Mouse (Mus musculus): Measurements from ENCODE around the gene Tnc.
"Not testable (repeated sequence)": the region's sequence is repeated elsewhere in the genome, so short reads cannot be mapped to it uniquely, and the experiment has no call there.

Tnc gene

DNA sequence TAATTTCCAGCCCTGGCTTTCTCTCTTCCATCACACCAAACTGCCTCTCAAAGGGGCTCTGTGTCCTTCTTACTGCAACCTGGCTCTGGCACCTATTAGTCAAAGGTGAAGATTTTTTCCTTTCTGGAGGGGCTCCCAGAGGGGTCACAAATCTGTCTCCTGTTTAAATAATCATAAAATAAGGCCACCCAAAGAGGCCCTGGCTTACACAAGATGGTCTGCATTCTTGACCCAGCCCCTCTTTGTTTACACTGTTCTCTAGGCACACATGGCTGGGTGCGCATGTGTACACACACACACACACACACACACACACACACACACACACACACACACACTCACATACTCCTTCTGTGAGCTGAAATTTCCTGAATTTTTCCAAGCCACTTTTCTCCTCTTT is 83.4 kb downstream of the Tnc start:
- DNase-seq (ENCODE audit: low read depth): no peak

GRCm38 (mm10) chr4:63961858-63962468 is 84.9 kb downstream of the Tnc start:
- DNase-seq (ENCODE audit: low read depth): no peak

DNA sequence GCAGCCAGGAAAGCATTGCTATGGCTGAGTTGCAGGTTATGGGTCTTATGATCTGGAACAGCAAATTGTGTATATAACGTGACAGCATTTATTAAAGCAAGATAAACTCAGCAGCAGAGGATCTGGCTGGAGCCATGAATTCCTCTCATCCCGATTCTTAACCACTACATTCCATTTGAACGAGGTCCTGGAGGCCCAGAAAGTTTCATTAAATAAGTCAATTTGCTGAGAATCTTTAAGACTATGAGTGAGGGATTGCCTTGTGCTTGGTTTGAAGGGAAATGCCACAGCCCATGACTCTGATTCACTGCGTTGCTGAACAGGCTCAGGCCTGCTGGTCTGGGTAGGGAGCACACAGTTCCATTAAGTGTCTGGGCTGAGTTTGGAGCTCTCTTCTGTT is 88.2 kb downstream of the Tnc start:
- DNase-seq (ENCODE audit: low read depth): no peak

- DNase-seq (ENCODE audit: low read depth): no peak
Observed at GRCm38 (mm10) chr4:63950054-63950453, 96.8 kb downstream of the Tnc start.

DNA sequence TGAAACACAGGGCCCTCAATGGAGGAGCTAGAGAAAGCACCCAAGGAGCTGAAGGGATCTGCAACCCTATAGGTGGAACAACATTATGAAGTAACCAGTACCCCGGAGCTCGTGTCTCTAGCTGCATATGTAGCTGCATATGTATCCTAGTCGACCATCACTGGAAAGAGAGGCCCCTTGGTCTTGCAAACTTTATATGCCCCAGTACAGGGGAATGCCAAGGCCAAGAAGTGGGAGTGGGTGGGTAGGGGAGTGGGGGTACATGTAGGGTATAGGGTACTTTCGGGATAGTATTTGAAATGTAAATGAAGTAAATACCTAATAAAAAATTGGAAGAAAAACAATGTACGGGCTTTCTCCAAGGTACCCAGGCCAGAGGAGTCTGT is 98.1 kb downstream of the Tnc start:
- not testable (repeated sequence) for DNase-seq (ENCODE audit: low read depth)

DNA sequence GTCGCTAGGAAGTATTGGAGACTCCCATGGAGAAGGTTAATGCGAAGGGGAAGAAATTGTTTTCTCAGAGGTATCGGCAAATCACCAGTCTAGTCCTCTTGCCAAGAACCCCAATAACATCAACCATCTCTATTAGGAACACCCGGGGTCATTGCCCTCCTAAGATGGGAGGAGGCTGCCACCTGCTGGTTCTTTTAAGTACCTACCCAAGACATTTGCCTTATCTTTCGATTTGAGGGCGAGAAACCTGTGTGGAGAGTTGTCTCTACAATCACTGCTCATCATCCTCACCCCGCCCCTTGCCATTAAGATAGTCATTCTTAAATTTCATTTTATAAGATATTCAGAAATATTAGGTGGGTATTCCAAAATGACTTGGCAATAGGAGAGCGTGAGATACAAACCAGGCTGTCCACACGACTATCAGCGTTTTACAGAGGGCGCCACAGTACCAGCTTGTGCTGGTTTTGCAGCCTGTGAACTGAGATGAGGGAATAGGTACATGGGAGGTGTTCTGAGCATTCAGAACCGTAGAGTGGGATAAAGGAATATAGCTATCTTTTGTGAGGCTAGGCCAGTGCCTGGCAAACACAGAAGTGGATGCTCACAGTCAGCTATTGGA is 98.6 kb downstream of the Tnc start:
- DNase-seq (ENCODE audit: low read depth): peak; percentile 28

GRCm38 (mm10) chr4:63943813-63944212 is 103.0 kb downstream of the Tnc start:
- DNase-seq (ENCODE audit: low read depth): no peak

DNA sequence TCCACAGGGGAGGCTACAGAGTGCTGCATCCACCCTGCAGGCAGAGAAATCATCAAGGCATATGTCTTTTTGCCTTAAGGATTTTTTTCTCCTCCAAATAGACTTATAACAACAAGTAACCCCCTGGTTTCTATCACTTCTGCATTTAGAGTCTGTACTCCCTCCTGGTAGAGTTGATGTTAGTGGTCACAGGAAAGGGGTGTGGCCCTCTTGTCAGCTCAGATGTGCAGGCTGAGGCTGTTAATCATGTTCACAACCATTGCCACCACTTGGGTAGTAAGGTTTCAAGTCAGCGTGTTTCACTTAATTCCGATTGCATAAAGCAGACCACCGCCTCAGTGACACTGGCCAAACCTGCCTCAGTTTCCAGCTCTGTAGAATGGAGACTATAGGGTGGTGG is 103.9 kb downstream of the Tnc start:
- DNase-seq (ENCODE audit: low read depth): no peak

DNA sequence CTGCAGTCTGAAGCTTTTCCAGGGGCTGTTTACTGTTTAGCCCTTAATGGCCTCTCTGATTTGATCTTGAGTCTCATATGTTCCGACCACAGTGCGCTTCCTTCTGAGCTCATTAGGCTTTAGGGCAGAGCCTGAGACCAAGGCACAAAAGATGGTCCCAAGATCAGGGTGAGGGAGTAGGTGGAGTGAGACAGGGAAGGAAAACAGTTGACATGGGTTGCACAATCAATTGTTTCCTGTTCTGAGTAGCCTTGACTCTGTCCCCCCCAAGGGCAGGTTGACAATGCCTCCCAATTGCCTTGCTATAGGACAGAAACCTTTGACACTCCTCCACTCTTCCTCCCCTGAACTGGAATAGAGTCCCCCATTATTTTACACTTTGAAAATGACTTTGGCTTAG is 105.4 kb downstream of the Tnc start:
- DNase-seq (ENCODE audit: low read depth): no peak

- no peak for DNase-seq (ENCODE audit: low read depth)
Observed at GRCm38 (mm10) chr4:63939428-63939827, 107.4 kb downstream of the Tnc start.

GRCm38 (mm10) chr4:63935960-63936359 is 110.9 kb downstream of the Tnc start:
- no peak for DNase-seq (ENCODE audit: low read depth)

DNA sequence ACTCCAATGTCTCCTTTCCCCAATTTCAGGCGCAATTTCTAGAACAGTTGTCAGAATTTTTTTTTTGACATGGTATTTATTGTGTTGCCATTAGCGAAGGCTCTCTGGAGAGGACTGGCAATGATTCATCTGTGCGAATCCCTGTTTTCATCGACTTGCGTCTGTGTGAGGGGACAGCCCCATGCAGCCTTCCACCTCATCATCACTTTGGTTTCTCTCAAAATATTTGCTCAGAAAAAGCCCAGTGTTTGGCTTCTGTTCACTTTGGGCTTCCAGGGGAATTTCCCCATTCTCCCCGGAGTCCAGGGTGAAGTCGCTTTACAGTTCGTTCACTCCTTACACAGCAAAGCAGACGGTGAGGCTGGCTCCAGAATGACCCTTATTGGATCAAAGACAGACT is 111.5 kb downstream of the Tnc start:
- DNase-seq (ENCODE audit: low read depth): no peak

GRCm38 (mm10) chr4:63930863-63931262 is 116.0 kb downstream of the Tnc start:
- DNase-seq (ENCODE audit: low read depth): no peak

DNA sequence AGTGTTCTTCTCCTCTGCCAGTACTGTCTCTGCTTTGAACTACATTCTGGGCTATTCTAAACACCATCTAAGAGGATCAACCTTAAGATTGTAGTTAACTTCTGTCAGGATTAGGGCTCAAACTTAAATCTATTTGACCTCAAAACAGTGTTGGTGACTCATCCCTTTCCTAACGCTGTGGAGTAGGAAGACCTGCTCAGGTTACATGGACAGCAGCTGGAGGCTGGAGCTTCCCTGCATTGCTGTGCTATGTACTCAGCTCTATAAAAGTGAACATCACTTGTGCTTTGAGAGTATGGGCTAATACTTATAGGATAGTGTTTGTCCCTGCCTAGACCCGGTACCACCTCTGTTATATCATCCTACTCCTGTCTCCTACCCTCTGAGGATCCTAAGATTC is 117.3 kb downstream of the Tnc start:
- DNase-seq (ENCODE audit: low read depth): no peak

DNA sequence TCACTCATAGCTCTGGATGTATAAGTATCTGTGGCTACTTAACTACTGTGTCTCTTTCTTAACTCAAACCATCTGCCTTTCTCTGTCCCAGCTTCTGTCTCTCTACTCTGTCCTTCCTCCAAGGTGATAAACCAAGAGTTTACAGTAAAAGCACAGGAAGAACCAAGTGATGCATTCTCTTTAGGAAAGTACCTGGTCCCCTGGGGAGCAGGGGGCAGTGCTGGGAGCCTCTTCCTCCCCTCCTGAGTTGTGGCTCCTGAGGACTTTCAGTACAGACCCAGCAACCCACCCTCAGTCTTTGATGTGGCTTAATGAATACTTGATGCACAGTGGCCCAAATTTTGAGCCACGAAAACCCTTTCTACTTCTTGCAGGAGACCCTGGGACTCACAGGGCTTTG is 118.6 kb downstream of the Tnc start:
- no peak for DNase-seq (ENCODE audit: low read depth)

- no peak for DNase-seq (ENCODE audit: low read depth)
Observed at GRCm38 (mm10) chr4:63917181-63917580, 129.6 kb downstream of the Tnc start.

DNA sequence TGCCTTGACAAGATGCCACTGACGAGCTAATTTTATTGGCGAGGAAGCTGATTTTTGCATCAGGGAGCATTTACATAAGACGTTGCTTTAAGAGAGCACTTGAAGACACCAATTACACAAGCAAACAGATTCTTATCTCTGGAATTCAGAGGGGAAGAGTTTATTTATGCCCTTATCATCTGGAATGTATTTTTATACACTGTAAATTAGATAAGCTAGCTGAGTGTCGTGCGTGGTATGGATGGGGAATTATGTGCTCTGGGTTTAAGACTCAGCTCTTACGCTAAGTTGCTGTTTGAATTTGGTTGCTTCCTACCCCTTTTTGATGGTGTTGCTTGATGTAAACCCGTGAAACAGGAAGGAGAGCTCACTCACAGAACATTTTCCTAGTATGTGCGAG is 130.1 kb downstream of the Tnc start:
- no peak for DNase-seq (ENCODE audit: low read depth)

DNA sequence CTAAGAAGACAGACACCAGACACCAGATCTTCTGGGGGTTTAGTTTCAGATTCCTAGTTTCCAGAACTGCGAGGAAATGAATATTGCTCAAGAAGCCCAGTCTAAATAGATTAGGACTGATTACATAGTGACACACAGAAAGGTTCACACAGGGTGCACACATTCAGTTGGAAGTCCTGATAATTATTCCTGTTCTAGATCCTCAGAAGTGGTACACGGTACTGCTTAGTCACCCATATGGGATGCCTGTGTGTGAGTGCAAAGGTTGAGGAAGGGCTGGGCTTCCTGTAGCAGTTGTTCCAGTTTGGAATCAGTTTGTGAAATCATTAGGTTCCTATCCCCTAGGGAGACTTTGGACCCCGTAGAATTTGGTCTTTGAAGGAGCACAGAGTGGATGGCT is 130.5 kb downstream of the Tnc start:
- no peak for DNase-seq (ENCODE audit: low read depth)

All from c-Kit-positive CD71-positive TER-119-negative erythroid progenitor cells, embryonic 14.5 days (primary cell).